Mouse (Mus musculus): ENCODE results near the gene Vps8. TPM values are rescaled to one million over a fixed set of nuclear protein-coding genes. Genes with fewer than 3 reads are reported as not detected.

Vps8 gene
- total RNA-seq, 4 experiments from 2014 or later = 19.5 to 29.1 (median 23.9) TPM

- DNase-seq = no peak
Measured at GRCm38 (mm10) chr16:21483803-21484202, 60.9 kb downstream of the Vps8 start.

- DNase-seq = no peak
Measured at GRCm38 (mm10) chr16:21485716-21486115, 62.8 kb downstream of the Vps8 start.

- DNase-seq = no peak
Measured at GRCm38 (mm10) chr16:21488413-21488812, 65.5 kb downstream of the Vps8 start.

GRCm38 (mm10) chr16:21492346-21492745 lies 69.4 kb downstream of the Vps8 start:
- DNase-seq = no peak

- no peak for DNase-seq
Measured at GRCm38 (mm10) chr16:21492894-21493293, 70.0 kb downstream of the Vps8 start.

- DNase-seq = peak; percentile 36
Measured at GRCm38 (mm10) chr16:21494681-21495080, 71.8 kb downstream of the Vps8 start.

- DNase-seq = no peak
Measured at GRCm38 (mm10) chr16:21496799-21497198, 73.9 kb downstream of the Vps8 start.

GRCm38 (mm10) chr16:21497627-21498026 lies 74.7 kb downstream of the Vps8 start:
- no peak for DNase-seq

GRCm38 (mm10) chr16:21498984-21499383 lies 76.1 kb downstream of the Vps8 start:
- no peak for DNase-seq

GRCm38 (mm10) chr16:21499656-21500055 lies 76.7 kb downstream of the Vps8 start:
- no peak for DNase-seq

- DNase-seq = no peak
Measured at GRCm38 (mm10) chr16:21518833-21519232, 95.9 kb downstream of the Vps8 start.

GRCm38 (mm10) chr16:21519785-21520184 lies 96.9 kb downstream of the Vps8 start:
- DNase-seq = no peak

- DNase-seq = no peak
Measured at GRCm38 (mm10) chr16:21523738-21524137, 100.8 kb downstream of the Vps8 start.

- no peak for DNase-seq
Measured at GRCm38 (mm10) chr16:21525376-21525775, 102.5 kb downstream of the Vps8 start.

GRCm38 (mm10) chr16:21527271-21528007 lies 104.5 kb downstream of the Vps8 start:
- no peak for DNase-seq

GRCm38 (mm10) chr16:21533503-21533902 lies 110.6 kb downstream of the Vps8 start:
- DNase-seq = no peak

GRCm38 (mm10) chr16:21536240-21537005 lies 113.5 kb downstream of the Vps8 start:
- DNase-seq = no peak

GRCm38 (mm10) chr16:21537312-21537711 lies 114.4 kb downstream of the Vps8 start:
- no peak for DNase-seq

- DNase-seq = no peak
Measured at GRCm38 (mm10) chr16:21538889-21539288, 116.0 kb downstream of the Vps8 start.

GRCm38 (mm10) chr16:21542559-21542958 lies 119.6 kb downstream of the Vps8 start:
- DNase-seq = no peak

- no peak for DNase-seq
Measured at GRCm38 (mm10) chr16:21547446-21547845, 124.5 kb downstream of the Vps8 start.

- no peak for DNase-seq
Measured at GRCm38 (mm10) chr16:21549751-21550150, 126.8 kb downstream of the Vps8 start.

GRCm38 (mm10) chr16:21550453-21550852 lies 127.5 kb downstream of the Vps8 start:
- DNase-seq = no peak

- DNase-seq = no peak
Measured at GRCm38 (mm10) chr16:21553506-21553905, 130.6 kb downstream of the Vps8 start.
